Mouse (Mus musculus) embryonic fibroblast, embryonic 13.5 days (primary cell): ENCODE measurements around the gene Poc1b.

ENCODE experiments used
- CTCF ChIP-seq: IDR thresholded peaks from 2 replicates; pipeline ENCODE4 v1.5.1; 2011; ENCODE audit warnings: mild to moderate bottlenecking, control low read depth, low read length, moderate library complexity, borderline replicate concordance; ENCODE audit not compliant: insufficient read depth
- POLR2A ChIP-seq: IDR thresholded peaks from 2 replicates; pipeline ENCODE4 v1.6.1; 2011; ENCODE audit warnings: low read depth, mild to moderate bottlenecking, control low read depth, low read length, moderate library complexity

- TF ChIP-seq CTCF (no peak), POLR2A (no peak)
Measured at GRCm38 (mm10) chr10:99127691-99128261, 20.9 kb downstream of the Poc1b start.
